Mouse (Mus musculus) C2C12 (cell line): ENCODE data around the gene Ccdc27.

Experiments
- CEBPB ChIP-seq: IDR thresholded peaks from one replicate; pipeline ENCODE4 v1.6.1; 2011; ENCODE audit warnings: low read depth, mild to moderate bottlenecking, control low read depth, moderate library complexity
- CTCF ChIP-seq: IDR thresholded peaks from one replicate; pipeline ENCODE4 v1.5.1; 2011; ENCODE audit not compliant: control insufficient read depth, insufficient read depth, insufficient read length
- MAX ChIP-seq: IDR thresholded peaks from one replicate; pipeline ENCODE4 v1.6.1; 2011; ENCODE audit warnings: mild to moderate bottlenecking, control low read depth
- MYOG ChIP-seq: IDR thresholded peaks from one replicate; pipeline ENCODE4 v1.6.1; 2011; ENCODE audit not compliant: control insufficient read depth, insufficient read length; ENCODE audit errors: extremely low read depth

DNA sequence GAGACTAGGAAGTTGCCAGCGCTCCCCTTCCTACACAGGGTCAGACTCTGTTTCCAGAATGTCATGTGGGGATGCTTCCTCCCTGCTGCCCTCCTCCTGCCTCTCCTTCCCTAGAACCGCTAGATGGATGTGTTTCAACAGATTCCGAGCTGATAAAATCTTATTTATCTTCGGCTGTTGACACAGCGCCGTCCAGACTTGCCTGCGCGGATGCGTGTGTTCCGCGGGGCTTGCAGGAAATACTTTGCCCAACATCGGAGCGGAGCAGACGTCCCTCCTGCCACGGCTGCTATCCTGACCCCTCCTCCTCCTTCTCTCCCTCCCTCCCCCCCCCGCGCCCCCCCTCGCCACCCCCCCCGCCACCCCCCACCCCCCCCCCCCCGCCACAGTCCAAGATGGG, 29.0 kb upstream of the Ccdc27 start:
- TF ChIP-seq CTCF (no peak), MYOG (no peak), CEBPB (no peak), MAX (no peak)
